In the genomic region with DNA sequence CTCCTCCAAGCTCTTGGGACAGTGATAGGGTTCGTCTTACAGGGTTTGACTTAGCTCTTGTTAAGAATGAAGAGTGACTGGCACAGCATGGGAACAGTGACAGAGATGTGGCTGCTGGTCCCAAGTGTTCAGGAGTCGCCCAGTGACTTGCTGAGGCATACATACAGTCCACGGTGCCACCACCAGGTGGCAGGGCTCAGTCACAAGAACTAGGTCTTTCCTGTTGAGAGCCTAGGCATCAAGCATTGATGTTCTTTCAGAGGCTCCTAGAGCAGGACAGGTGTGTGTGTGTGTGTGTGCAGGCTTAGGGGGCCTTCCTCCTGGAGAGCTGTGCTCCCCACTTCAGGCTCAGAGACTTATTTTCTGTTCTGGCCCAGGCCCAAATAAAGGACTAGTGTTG, we compare ENCODE assay signal across 8 mouse cellular contexts. TPM values are rescaled to one million over a fixed set of nuclear protein-coding genes. Genes with fewer than 3 reads are reported as not detected.
DNase-seq lines count a peak whose midpoint lies in the region; ATAC-seq and TF ChIP-seq lines count a peak whose summit lies in the region.

No protein-coding gene starts in this region.

- no peak overlapping the region for H3K27ac ChIP-seq in embryonic facial prominence, embryonic 15.5 days (replicated peaks)
- no peak overlapping the region for H3K27ac ChIP-seq in heart, embryonic 14.5 days (replicated peaks in 1 of 2; ENCODE audit: control insufficient read depth in 1 of 2, insufficient read depth in 1 of 2, low read depth in 2 of 2, low read length in 2 of 2)
- no peak overlapping the region for H3K27ac ChIP-seq in kidney, embryonic 16.5 days (ENCODE audit: low read length)
- H3K27ac ChIP-seq in liver, embryonic 11.5 days (ENCODE audit: low read depth, low read length), result no peak overlapping the region
- H3K27ac ChIP-seq in neural tube, embryonic 11.5 days (ENCODE audit: low read depth, low read length), result no peak overlapping the region
- no peak overlapping the region for H3K27ac ChIP-seq in testis, adult 2 months (ENCODE audit: control insufficient read depth, insufficient read depth, low read depth, low read length)

- TF ChIP-seq POLR2A in testis, adult 2 months (IDR thresholded peaks at IDR 0.05; ENCODE audit: control insufficient read depth, low read depth, low read length), result no peak

- peak; percentile 77 for DNase-seq in CD4-positive helper T cell, adult 2 months (ENCODE audit: low read depth, low spot score)
- peak; percentile 81 to 88 for DNase-seq in adrenal gland, postnatal 36 days
- DNase-seq in liver, embryonic 11.5 days (ENCODE audit: low spot score), result peak; percentile 55
- peak; percentile 79 for DNase-seq in neural tube, embryonic 11.5 days (ENCODE audit: low spot score)

- H3K4me3 ChIP-seq in embryonic facial prominence, embryonic 15.5 days (replicated peaks), result no peak overlapping the region
- H3K4me3 ChIP-seq in heart, embryonic 14.5 days (ENCODE audit: control insufficient read depth in 1 of 2, insufficient read depth in 1 of 2, low read depth in 1 of 2, low read length in 2 of 2), result no peak overlapping the region
- no peak overlapping the region for H3K4me3 ChIP-seq in kidney, embryonic 16.5 days (ENCODE audit: low read length)
- no peak overlapping the region for H3K4me3 ChIP-seq in liver, embryonic 11.5 days (ENCODE audit: low read depth, low read length)
- no peak overlapping the region for H3K4me3 ChIP-seq in neural tube, embryonic 11.5 days (ENCODE audit: low read depth, low read length)
- no peak overlapping the region for H3K4me3 ChIP-seq in testis, adult 2 months (ENCODE audit: control insufficient read depth, low read depth, low read length)

- H3K9ac ChIP-seq in embryonic facial prominence, embryonic 15.5 days, result no peak overlapping the region
- H3K9ac ChIP-seq in heart, embryonic 14.5 days (ENCODE audit: low read length), result no peak overlapping the region
- no peak overlapping the region for H3K9ac ChIP-seq in kidney, embryonic 16.5 days (replicated peaks; ENCODE audit: low read length)
- H3K9ac ChIP-seq in liver, embryonic 11.5 days (ENCODE audit: low read depth, low read length), result no peak overlapping the region
- H3K9ac ChIP-seq in neural tube, embryonic 11.5 days (ENCODE audit: low read length), result no peak overlapping the region

- H3K36me3 ChIP-seq in embryonic facial prominence, embryonic 15.5 days, result peaks cover 31% of the 10 kb centered on the region
- peaks cover 74% of the 10 kb centered on the region for H3K36me3 ChIP-seq in heart, embryonic 14.5 days (ENCODE audit: control insufficient read depth, insufficient read depth, low read length)
- peaks cover 19% of the 10 kb centered on the region for H3K36me3 ChIP-seq in kidney, embryonic 16.5 days (ENCODE audit: insufficient read depth, low read length)
- H3K36me3 ChIP-seq in liver, embryonic 11.5 days (ENCODE audit: control insufficient read depth, insufficient read depth, low read length), result peaks cover 25% of the 10 kb centered on the region
- H3K36me3 ChIP-seq in neural tube, embryonic 11.5 days (ENCODE audit: control insufficient read depth, insufficient read depth, low read length), result peaks cover 2% of the 10 kb centered on the region
- peaks cover 2% of the 10 kb centered on the region for H3K36me3 ChIP-seq in testis, adult 2 months (ENCODE audit: control insufficient read depth, insufficient read depth, low read length)

- no peaks in the 10 kb centered on the region for H3K27me3 ChIP-seq in embryonic facial prominence, embryonic 15.5 days
- no peaks in the 10 kb centered on the region for H3K27me3 ChIP-seq in heart, embryonic 14.5 days (ENCODE audit: control insufficient read depth, insufficient read depth, low read length)
- H3K27me3 ChIP-seq in kidney, embryonic 16.5 days (ENCODE audit: insufficient read depth, low read length), result no peaks in the 10 kb centered on the region
- H3K27me3 ChIP-seq in liver, embryonic 11.5 days (replicated peaks; ENCODE audit: control insufficient read depth, insufficient read depth, low read length), result no peaks in the 10 kb centered on the region
- no peaks in the 10 kb centered on the region for H3K27me3 ChIP-seq in neural tube, embryonic 11.5 days (ENCODE audit: control insufficient read depth, insufficient read depth, low read length)
- H3K27me3 ChIP-seq in testis, adult 2 months (ENCODE audit: control insufficient read depth, insufficient read depth, low read length), result no peaks in the 10 kb centered on the region

- H3K4me1 ChIP-seq in embryonic facial prominence, embryonic 15.5 days, result no peaks in the 10 kb centered on the region
- no peaks in the 10 kb centered on the region for H3K4me1 ChIP-seq in heart, embryonic 14.5 days (ENCODE audit: control insufficient read depth in 2 of 2, insufficient read depth in 2 of 2, low read length in 2 of 2)
- H3K4me1 ChIP-seq in kidney, embryonic 16.5 days (ENCODE audit: insufficient read depth, low read length), result no peaks in the 10 kb centered on the region
- no peaks in the 10 kb centered on the region for H3K4me1 ChIP-seq in liver, embryonic 11.5 days (replicated peaks; ENCODE audit: control insufficient read depth, insufficient read depth, low read length)
- H3K4me1 ChIP-seq in neural tube, embryonic 11.5 days (ENCODE audit: control insufficient read depth, insufficient read depth, low read length), result no peaks in the 10 kb centered on the region
- H3K4me1 ChIP-seq in testis, adult 2 months (ENCODE audit: control insufficient read depth, insufficient read depth, low read length), result no peaks in the 10 kb centered on the region

- H3K4me2 ChIP-seq in embryonic facial prominence, embryonic 15.5 days (replicated peaks), result no peak overlapping the region
- no peak overlapping the region for H3K4me2 ChIP-seq in heart, embryonic 14.5 days (ENCODE audit: low read length)
- H3K4me2 ChIP-seq in kidney, embryonic 16.5 days (replicated peaks; ENCODE audit: low read depth, low read length), result no peak overlapping the region
- no peak overlapping the region for H3K4me2 ChIP-seq in liver, embryonic 11.5 days
- no peak overlapping the region for H3K4me2 ChIP-seq in neural tube, embryonic 11.5 days (ENCODE audit: low read depth)

- TF ChIP-seq CTCF in testis, adult 2 months (IDR thresholded peaks at IDR 0.05; ENCODE audit: control insufficient read depth, insufficient read depth, insufficient replicate concordance, low read depth, low read length), result peak; percentile 73; the same call in 1 of the 2 replicates

- no peaks in the 10 kb centered on the region for H3K9me3 ChIP-seq in embryonic facial prominence, embryonic 15.5 days (replicated peaks)
- H3K9me3 ChIP-seq in heart, embryonic 14.5 days (ENCODE audit: control insufficient read depth, low read length), result no peaks in the 10 kb centered on the region
- H3K9me3 ChIP-seq in kidney, embryonic 16.5 days (ENCODE audit: low read length), result no peaks in the 10 kb centered on the region
- H3K9me3 ChIP-seq in liver, embryonic 11.5 days (ENCODE audit: control insufficient read depth, low read length), result no peaks in the 10 kb centered on the region
- H3K9me3 ChIP-seq in neural tube, embryonic 11.5 days (ENCODE audit: control insufficient read depth, low read length), result no peaks in the 10 kb centered on the region

- WGBS in embryonic facial prominence, embryonic 15.5 days, result 19% methylated on average over 3 of the region's 3 CpGs
- WGBS in heart, embryonic 14.5 days, result 17% methylated on average over 3 of the region's 3 CpGs
- 31% methylated on average over 3 of the region's 3 CpGs for WGBS in kidney, embryonic 16.5 days
- 34% methylated on average over 3 of the region's 3 CpGs for WGBS in liver, embryonic 11.5 days
- 44% methylated on average over 3 of the region's 3 CpGs for WGBS in neural tube, embryonic 11.5 days

- ATAC-seq in embryonic facial prominence, embryonic 15.5 days (ENCODE audit: insufficient number of reproducible peaks, low FRiP score, low TSS enrichment, low read depth), result peak; percentile 61; the same call in 1 of the 2 replicates
- peak; percentile 49 for ATAC-seq in heart, embryonic 14.5 days (ENCODE audit: insufficient number of reproducible peaks, insufficient read depth, low FRiP score, low read depth)
- peak; percentile 71 for ATAC-seq in kidney, embryonic 16.5 days (ENCODE audit: low FRiP score, low TSS enrichment)
- ATAC-seq in liver, embryonic 11.5 days (replicated peaks; ENCODE audit: low FRiP score), result peak; percentile 64
- no peak; the same call in 1 of the 2 replicates for ATAC-seq in neural tube, embryonic 11.5 days (ENCODE audit: insufficient read depth, low FRiP score, low TSS enrichment)

RNA-seq across cellular contexts. Expression of a gene that starts 8.0 kb away (rescaled TPM):
- 1 to 10 TPM; 3.6 to 5.6 TPM for total RNA-seq in adrenal gland, postnatal 36 days (2021)
- 22.4 and 32.8 TPM in 2 replicates for polyA plus RNA-seq in embryonic facial prominence, embryonic 15.5 days (2015; fragmentation: Nextera tagmentation; extraction: Ambion mirVana)
- polyA plus RNA-seq in heart, embryonic 14.5 days (2014; fragmentation: Nextera tagmentation; extraction: Ambion mirVana), result 24.0 and 24.3 TPM in 2 replicates
- 28.4 and 29.2 TPM in 2 replicates for polyA plus RNA-seq in kidney, embryonic 16.5 days (2015; fragmentation: Nextera tagmentation; extraction: Ambion mirVana)
- 36.6 and 39.0 TPM in 2 replicates for polyA plus RNA-seq in liver, embryonic 11.5 days (2014; fragmentation: Nextera tagmentation; extraction: Ambion mirVana)
- polyA plus RNA-seq in neural tube, embryonic 11.5 days (2014; fragmentation: Nextera tagmentation; extraction: Ambion mirVana), result 23.7 and 26.6 TPM in 2 replicates
- polyA plus RNA-seq in testis, adult 2 months (2012; rRNA removed), result 72.2 and 74.2 TPM in 2 replicates

RNA-seq across cellular contexts. Expression of a gene that starts 40.4 kb away (rescaled TPM):
- 1,000 to 10,000 TPM; 1,599 to 3,152 TPM for total RNA-seq in adrenal gland, postnatal 36 days (2021)
- 107 and 109 TPM in 2 replicates for polyA plus RNA-seq in embryonic facial prominence, embryonic 15.5 days (2015; fragmentation: Nextera tagmentation; extraction: Ambion mirVana)
- 162 and 181 TPM in 2 replicates for polyA plus RNA-seq in heart, embryonic 14.5 days (2014; fragmentation: Nextera tagmentation; extraction: Ambion mirVana)
- polyA plus RNA-seq in kidney, embryonic 16.5 days (2015; fragmentation: Nextera tagmentation; extraction: Ambion mirVana), result 122 and 128 TPM in 2 replicates
- 57.4 and 67.9 TPM in 2 replicates for polyA plus RNA-seq in liver, embryonic 11.5 days (2014; fragmentation: Nextera tagmentation; extraction: Ambion mirVana)
- 89.5 and 89.8 TPM in 2 replicates for polyA plus RNA-seq in neural tube, embryonic 11.5 days (2014; fragmentation: Nextera tagmentation; extraction: Ambion mirVana)
- 123 and 139 TPM in 2 replicates for polyA plus RNA-seq in testis, adult 2 months (2012; rRNA removed)
